Mouse (Mus musculus): ENCODE data around the gene Wasf2. TPM values are rescaled to one million over a fixed set of nuclear protein-coding genes. Genes with fewer than 3 reads are reported as not detected.
A peak's percentile ranks its signal among the peaks of the same experiment; 100 is the strongest.

The Wasf2 gene
- polyA plus RNA-seq, 1 experiment from 2014 or later, result 144 TPM

- Histone ChIP-seq H3K4me3 (ENCODE audit: low read length) (peak overlapping the region; percentile 80), H3K9me3 (ENCODE audit: control insufficient read depth, low read length) (no peaks in the 10 kb centered on the region), H3K4me2 (ENCODE audit: low read depth, low read length) (peak overlapping the region; percentile 72), H3K27ac (ENCODE audit: low read length) (peak overlapping the region; percentile 95), H3K9ac (ENCODE audit: low read length) (peak overlapping the region; percentile 98), H3K4me1 (replicated peaks; ENCODE audit: control insufficient read depth, insufficient read depth, low read length) (peaks cover 11% of the 10 kb centered on the region), H3K27me3 (ENCODE audit: control insufficient read depth, insufficient read depth, low read depth, low read length) (no peaks in the 10 kb centered on the region), H3K36me3 (ENCODE audit: control insufficient read depth, insufficient read depth, low read length) (peaks cover 5% of the 10 kb centered on the region)
- ATAC-seq (ENCODE audit: low read depth), result peak; percentile 27
- 2% methylated on average over 6 of the region's 6 CpGs for WGBS
These were observed 1.7 kb downstream of the Wasf2 start for GRCm38 (mm10) chr4:133132027-133132426.

- no peak for ATAC-seq (ENCODE audit: low read depth)
- Histone ChIP-seq H3K9me3 (ENCODE audit: control insufficient read depth, low read length) (no peaks in the 10 kb centered on the region), H3K27me3 (ENCODE audit: control insufficient read depth, insufficient read depth, low read depth, low read length) (no peaks in the 10 kb centered on the region), H3K9ac (ENCODE audit: low read length) (no peak overlapping the region), H3K4me3 (ENCODE audit: low read length) (no peak overlapping the region), H3K4me1 (replicated peaks; ENCODE audit: control insufficient read depth, insufficient read depth, low read length) (peaks cover 6% of the 10 kb centered on the region), H3K27ac (ENCODE audit: low read length) (no peak overlapping the region), H3K4me2 (ENCODE audit: low read depth, low read length) (no peak overlapping the region), H3K36me3 (ENCODE audit: control insufficient read depth, insufficient read depth, low read length) (peaks cover 16% of the 10 kb centered on the region)
- 59% methylated on average over 1 of the region's 1 CpGs for WGBS
These were observed 6.6 kb downstream of the Wasf2 start for GRCm38 (mm10) chr4:133136946-133137345.

- no peak for ATAC-seq (ENCODE audit: low read depth)
- Histone ChIP-seq H3K27ac (ENCODE audit: low read length) (no peak overlapping the region), H3K4me3 (ENCODE audit: low read length) (no peak overlapping the region), H3K4me2 (ENCODE audit: low read depth, low read length) (no peak overlapping the region), H3K27me3 (ENCODE audit: control insufficient read depth, insufficient read depth, low read depth, low read length) (no peaks in the 10 kb centered on the region), H3K9ac (ENCODE audit: low read length) (no peak overlapping the region), H3K4me1 (replicated peaks; ENCODE audit: control insufficient read depth, insufficient read depth, low read length) (no peaks in the 10 kb centered on the region), H3K36me3 (ENCODE audit: control insufficient read depth, insufficient read depth, low read length) (peaks cover 16% of the 10 kb centered on the region), H3K9me3 (ENCODE audit: control insufficient read depth, low read length) (no peaks in the 10 kb centered on the region)
- 62% methylated on average over 4 of the region's 4 CpGs for WGBS
These were observed 8.7 kb downstream of the Wasf2 start for GRCm38 (mm10) chr4:133138971-133139370.

GRCm38 (mm10) chr4:133155006-133155405 lies 24.7 kb downstream of the Wasf2 start:
- H3K4me3 ChIP-seq (ENCODE audit: low read length), result no peak overlapping the region
- 79% methylated on average over 5 of the region's 5 CpGs for WGBS
- H3K4me1 ChIP-seq (replicated peaks; ENCODE audit: control insufficient read depth, insufficient read depth, low read length), result peaks cover 15% of the 10 kb centered on the region
- H3K9ac ChIP-seq (ENCODE audit: low read length), result no peak overlapping the region
- no peak for ATAC-seq (ENCODE audit: low read depth)
- H3K9me3 ChIP-seq (ENCODE audit: control insufficient read depth, low read length), result no peaks in the 10 kb centered on the region
- no peaks in the 10 kb centered on the region for H3K27me3 ChIP-seq (ENCODE audit: control insufficient read depth, insufficient read depth, low read depth, low read length)
- H3K4me2 ChIP-seq (ENCODE audit: low read depth, low read length), result no peak overlapping the region
- H3K36me3 ChIP-seq (ENCODE audit: control insufficient read depth, insufficient read depth, low read length), result peaks cover 3% of the 10 kb centered on the region; the same call in 1 of the 2 replicates
- H3K27ac ChIP-seq (ENCODE audit: low read length), result no peak overlapping the region

GRCm38 (mm10) chr4:133155726-133156125 lies 25.4 kb downstream of the Wasf2 start:
- Histone ChIP-seq H3K4me3 (ENCODE audit: low read length) (no peak overlapping the region), H3K4me1 (replicated peaks; ENCODE audit: control insufficient read depth, insufficient read depth, low read length) (peaks cover 20% of the 10 kb centered on the region), H3K4me2 (ENCODE audit: low read depth, low read length) (no peak overlapping the region), H3K9ac (ENCODE audit: low read length) (no peak overlapping the region), H3K27me3 (ENCODE audit: control insufficient read depth, insufficient read depth, low read depth, low read length) (no peaks in the 10 kb centered on the region), H3K9me3 (ENCODE audit: control insufficient read depth, low read length) (no peaks in the 10 kb centered on the region), H3K36me3 (ENCODE audit: control insufficient read depth, insufficient read depth, low read length) (peaks cover 3% of the 10 kb centered on the region; the same call in 1 of the 2 replicates), H3K27ac (ENCODE audit: low read length) (no peak overlapping the region)
- ATAC-seq (ENCODE audit: low read depth), result no peak
- 73% methylated on average over 6 of the region's 6 CpGs for WGBS

- Histone ChIP-seq H3K4me2 (ENCODE audit: low read depth, low read length) (no peak overlapping the region), H3K27me3 (ENCODE audit: control insufficient read depth, insufficient read depth, low read depth, low read length) (no peaks in the 10 kb centered on the region), H3K4me1 (replicated peaks; ENCODE audit: control insufficient read depth, insufficient read depth, low read length) (peaks cover 20% of the 10 kb centered on the region), H3K36me3 (ENCODE audit: control insufficient read depth, insufficient read depth, low read length) (peaks cover 3% of the 10 kb centered on the region; the same call in 1 of the 2 replicates), H3K27ac (ENCODE audit: low read length) (peak overlapping the region; percentile 12; the same call in 1 of the 2 replicates), H3K4me3 (ENCODE audit: low read length) (no peak overlapping the region), H3K9ac (ENCODE audit: low read length) (no peak overlapping the region), H3K9me3 (ENCODE audit: control insufficient read depth, low read length) (no peaks in the 10 kb centered on the region)
- no peak for ATAC-seq (ENCODE audit: low read depth)
- WGBS, result 75% methylated on average over 4 of the region's 4 CpGs
These were observed 26.1 kb downstream of the Wasf2 start for GRCm38 (mm10) chr4:133156422-133156821.

GRCm38 (mm10) chr4:133156831-133157230 lies 26.5 kb downstream of the Wasf2 start:
- Histone ChIP-seq H3K4me1 (replicated peaks; ENCODE audit: control insufficient read depth, insufficient read depth, low read length) (peaks cover 20% of the 10 kb centered on the region), H3K4me2 (ENCODE audit: low read depth, low read length) (no peak overlapping the region), H3K4me3 (ENCODE audit: low read length) (no peak overlapping the region), H3K27me3 (ENCODE audit: control insufficient read depth, insufficient read depth, low read depth, low read length) (no peaks in the 10 kb centered on the region), H3K27ac (ENCODE audit: low read length) (0 out of 2 replicates have a peak overlapping the region, but pooled peaks have one; percentile 12), H3K9me3 (ENCODE audit: control insufficient read depth, low read length) (no peaks in the 10 kb centered on the region), H3K9ac (ENCODE audit: low read length) (no peak overlapping the region), H3K36me3 (ENCODE audit: control insufficient read depth, insufficient read depth, low read length) (peaks cover 3% of the 10 kb centered on the region; the same call in 1 of the 2 replicates)
- 72% methylated on average over 10 of the region's 10 CpGs for WGBS
- no peak for ATAC-seq (ENCODE audit: low read depth)

- Histone ChIP-seq H3K27ac (ENCODE audit: low read length) (no peak overlapping the region; the same call in 1 of the 2 replicates), H3K4me1 (replicated peaks; ENCODE audit: control insufficient read depth, insufficient read depth, low read length) (peaks cover 20% of the 10 kb centered on the region), H3K27me3 (ENCODE audit: control insufficient read depth, insufficient read depth, low read depth, low read length) (no peaks in the 10 kb centered on the region), H3K4me3 (ENCODE audit: low read length) (no peak overlapping the region), H3K9ac (ENCODE audit: low read length) (no peak overlapping the region), H3K4me2 (ENCODE audit: low read depth, low read length) (no peak overlapping the region), H3K9me3 (ENCODE audit: control insufficient read depth, low read length) (no peaks in the 10 kb centered on the region), H3K36me3 (ENCODE audit: control insufficient read depth, insufficient read depth, low read length) (peaks cover 3% of the 10 kb centered on the region; the same call in 1 of the 2 replicates)
- WGBS, result 50% methylated on average over 6 of the region's 6 CpGs
- peak; percentile 54; the same call in 1 of the 2 replicates for ATAC-seq (ENCODE audit: low read depth)
These were observed 28.8 kb downstream of the Wasf2 start for GRCm38 (mm10) chr4:133159127-133159526.

DNA sequence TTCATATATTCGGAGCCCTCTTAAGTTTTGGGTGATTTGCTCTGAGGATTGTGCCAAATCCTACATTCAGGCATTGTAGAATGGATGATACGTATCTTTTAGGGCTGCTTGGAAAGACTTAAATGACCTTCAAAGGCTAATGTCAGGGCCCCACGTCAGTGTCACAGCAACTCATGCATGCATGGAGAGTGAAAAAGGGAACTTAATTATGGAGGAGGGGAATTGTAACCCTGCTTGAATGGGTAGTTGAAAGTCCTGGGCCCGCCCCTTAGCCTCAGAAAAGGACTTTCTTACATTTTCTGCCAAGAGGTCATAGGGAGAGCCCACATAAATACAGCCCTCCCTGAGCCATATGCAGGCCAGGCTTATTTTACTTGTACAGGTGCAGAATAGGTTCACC lies 29.3 kb downstream of the Wasf2 start:
- peaks cover 20% of the 10 kb centered on the region for H3K4me1 ChIP-seq (replicated peaks; ENCODE audit: control insufficient read depth, insufficient read depth, low read length)
- H3K4me3 ChIP-seq (ENCODE audit: low read length), result no peak overlapping the region
- no peaks in the 10 kb centered on the region for H3K9me3 ChIP-seq (ENCODE audit: control insufficient read depth, low read length)
- H3K9ac ChIP-seq (ENCODE audit: low read length), result no peak overlapping the region
- no peak overlapping the region for H3K4me2 ChIP-seq (ENCODE audit: low read depth, low read length)
- peaks cover 6% of the 10 kb centered on the region; the same call in 1 of the 2 replicates for H3K36me3 ChIP-seq (ENCODE audit: control insufficient read depth, insufficient read depth, low read length)
- H3K27me3 ChIP-seq (ENCODE audit: control insufficient read depth, insufficient read depth, low read depth, low read length), result no peaks in the 10 kb centered on the region
- no peak overlapping the region for H3K27ac ChIP-seq (ENCODE audit: low read length)
- 83% methylated on average over 4 of the region's 4 CpGs for WGBS
- ATAC-seq (ENCODE audit: low read depth), result no peak

DNA sequence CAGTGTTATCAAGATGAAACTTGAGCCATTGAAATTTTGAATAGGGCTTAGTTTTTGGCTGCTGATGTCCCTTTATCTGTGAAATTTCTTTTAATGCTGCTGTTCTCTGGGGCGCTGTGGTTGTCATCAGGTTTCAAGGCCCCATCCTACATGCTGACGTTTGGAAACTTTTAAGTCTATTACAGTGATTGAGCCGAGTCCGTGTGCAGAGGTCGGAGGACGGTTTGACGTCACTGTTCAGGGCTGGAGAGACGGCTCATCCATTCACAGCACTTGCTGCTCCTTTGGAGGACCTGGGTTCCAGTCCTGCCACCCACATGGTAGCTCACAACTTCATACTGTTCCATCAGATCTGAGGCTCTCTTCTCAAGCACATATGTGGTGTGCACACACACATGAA lies 29.9 kb downstream of the Wasf2 start:
- H3K27ac ChIP-seq (ENCODE audit: low read length), result no peak overlapping the region
- H3K9ac ChIP-seq (ENCODE audit: low read length), result no peak overlapping the region
- H3K4me3 ChIP-seq (ENCODE audit: low read length), result no peak overlapping the region
- H3K4me2 ChIP-seq (ENCODE audit: low read depth, low read length), result no peak overlapping the region
- no peaks in the 10 kb centered on the region for H3K9me3 ChIP-seq (ENCODE audit: control insufficient read depth, low read length)
- 82% methylated on average over 8 of the region's 8 CpGs for WGBS
- peaks cover 8% of the 10 kb centered on the region; the same call in 1 of the 2 replicates for H3K36me3 ChIP-seq (ENCODE audit: control insufficient read depth, insufficient read depth, low read length)
- H3K4me1 ChIP-seq (replicated peaks; ENCODE audit: control insufficient read depth, insufficient read depth, low read length), result peaks cover 20% of the 10 kb centered on the region
- ATAC-seq (ENCODE audit: low read depth), result no peak
- no peaks in the 10 kb centered on the region for H3K27me3 ChIP-seq (ENCODE audit: control insufficient read depth, insufficient read depth, low read depth, low read length)
